Mouse (Mus musculus): ENCODE data around the gene Defb19.

DNA sequence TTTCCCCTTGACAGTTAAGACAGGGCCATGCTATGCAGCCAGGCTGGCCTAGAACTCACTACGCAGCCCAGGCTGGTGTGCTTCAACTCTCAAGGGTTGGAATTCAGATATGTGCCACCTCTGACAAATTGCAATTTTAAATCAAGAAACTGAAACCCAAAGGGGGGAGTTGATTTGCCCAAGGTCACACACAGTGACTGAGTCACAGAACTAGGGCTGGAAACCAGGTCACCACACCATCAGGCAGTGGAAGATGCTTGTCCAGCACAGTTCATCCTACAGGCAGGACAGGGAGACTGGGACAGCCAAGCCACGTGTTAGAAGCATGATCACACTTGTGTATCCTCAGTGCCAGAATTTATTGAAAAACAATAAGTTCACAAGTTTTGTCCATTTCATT, 44.5 kb upstream of the Defb19 start:
- TF ChIP-seq CTCF (IDR thresholded peaks at IDR 0.05; ENCODE audit: low read depth, low read length) (no peak), POLR2A (IDR thresholded peaks at IDR 0.05; ENCODE audit: borderline replicate concordance, low read depth, low read length) (no peak)
